In genomic region chr15:102117461-102118443, GRCm38 (mm10) we compare ENCODE assay signal across 8 mouse cellular contexts. TPM values are rescaled to one million over a fixed set of nuclear protein-coding genes. Genes with fewer than 3 reads are reported as not detected.
DNase-seq lines count a peak whose midpoint lies in the region; ATAC-seq and TF ChIP-seq lines count a peak whose summit lies in the region.
"Had no signal": no experiment of that assay in that cellular context is flagged by ENCODE, and none has a peak within 500 bp of the region (broad histone marks: within the 10 kb centered on the region; RNA-seq: fewer than 3 reads in every experiment).

No protein-coding gene starts in this region.

- TF ChIP-seq POLR2A in cortical plate, adult 2 months (IDR thresholded peaks at IDR 0.05; ENCODE audit: extremely low read depth, insufficient read depth, low read length), result no peak

- peaks cover 98% of the 10 kb centered on the region for H3K36me3 ChIP-seq in limb, embryonic 13.5 days
- peaks cover 98% of the 10 kb centered on the region for H3K36me3 ChIP-seq in limb, embryonic 10.5 days
- H3K36me3 ChIP-seq in hindbrain, postnatal 0 days (ENCODE audit: insufficient read depth, low read length), result peaks cover 25% of the 10 kb centered on the region; the same call in 1 of the 2 replicates
- H3K36me3 ChIP-seq in neural tube, embryonic 14.5 days (ENCODE audit: control insufficient read depth, insufficient read depth, low read length), result peaks cover 34% of the 10 kb centered on the region

- no peak overlapping the region for H3K9ac ChIP-seq in limb, embryonic 13.5 days
- H3K9ac ChIP-seq in hindbrain, postnatal 0 days (replicated peaks; ENCODE audit: low read length), result peak overlapping the region; percentile 30; the same call in 1 of the 2 replicates
- H3K9ac ChIP-seq in neural tube, embryonic 14.5 days (replicated peaks; ENCODE audit: low read depth, low read length), result no peak overlapping the region
- H3K9ac ChIP-seq: liver, embryonic 15.5 days had no signal

- WGBS in limb, embryonic 13.5 days, result 80% methylated on average over 19 of the region's 19 CpGs
- 84% methylated on average over 19 of the region's 19 CpGs for WGBS in limb, embryonic 10.5 days
- 54% methylated on average over 19 of the region's 19 CpGs for WGBS in hindbrain, postnatal 0 days
- 78% methylated on average over 19 of the region's 19 CpGs for WGBS in neural tube, embryonic 14.5 days

- TF ChIP-seq CTCF in cortical plate, adult 2 months (IDR thresholded peaks at IDR 0.05; ENCODE audit: extremely low read depth, insufficient read depth, low read length), result peak; percentile 35
- TF ChIP-seq CTCF in hindbrain, postnatal 0 days (IDR thresholded peaks at IDR 0.05; ENCODE audit: low read depth), result peak; percentile 72

- H3K9me3 ChIP-seq in limb, embryonic 13.5 days, result no peaks in the 10 kb centered on the region
- no peaks in the 10 kb centered on the region for H3K9me3 ChIP-seq in limb, embryonic 10.5 days (replicated peaks)
- no peaks in the 10 kb centered on the region for H3K9me3 ChIP-seq in hindbrain, postnatal 0 days (ENCODE audit: low read length)
- H3K9me3 ChIP-seq in neural tube, embryonic 14.5 days (ENCODE audit: control insufficient read depth, low read length), result no peaks in the 10 kb centered on the region
- H3K9me3 ChIP-seq: liver, embryonic 15.5 days had no signal

- H3K4me2 ChIP-seq in limb, embryonic 13.5 days (replicated peaks), result no peak overlapping the region
- no peak overlapping the region for H3K4me2 ChIP-seq in hindbrain, postnatal 0 days (ENCODE audit: low read depth, low read length)
- no peak overlapping the region for H3K4me2 ChIP-seq in neural tube, embryonic 14.5 days (ENCODE audit: low read depth, low read length)
- H3K4me2 ChIP-seq: liver, embryonic 15.5 days had no signal

- 0 out of 2 replicates have a peak, but pooled peaks cover 6% of the 10 kb centered on the region for H3K4me1 ChIP-seq in limb, embryonic 13.5 days
- H3K4me1 ChIP-seq in limb, embryonic 10.5 days, result peaks cover 12% of the 10 kb centered on the region
- no peaks in the 10 kb centered on the region for H3K4me1 ChIP-seq in cortical plate, adult 2 months (ENCODE audit: control insufficient read depth, insufficient read depth, low read length)
- peaks cover 17% of the 10 kb centered on the region for H3K4me1 ChIP-seq in hindbrain, postnatal 0 days (ENCODE audit: insufficient read depth, low read length)
- H3K4me1 ChIP-seq in neural tube, embryonic 14.5 days (ENCODE audit: control insufficient read depth, insufficient read depth, low read length), result peaks cover 3% of the 10 kb centered on the region; the same call in 1 of the 2 replicates

- H3K27ac ChIP-seq in limb, embryonic 13.5 days, result no peak overlapping the region
- no peak overlapping the region for H3K27ac ChIP-seq in limb, embryonic 10.5 days
- H3K27ac ChIP-seq in cortical plate, adult 2 months (ENCODE audit: insufficient read depth, low read length), result no peak overlapping the region
- H3K27ac ChIP-seq in hindbrain, postnatal 0 days, result peak overlapping the region; percentile 78
- 0 out of 2 replicates have a peak overlapping the region, but pooled peaks have one; percentile 7 for H3K27ac ChIP-seq in neural tube, embryonic 14.5 days (ENCODE audit: low read depth, low read length)
- H3K27ac ChIP-seq: liver, embryonic 15.5 days had no signal

- H3K4me3 ChIP-seq in limb, embryonic 13.5 days, result no peak overlapping the region
- no peak overlapping the region for H3K4me3 ChIP-seq in limb, embryonic 10.5 days
- no peak overlapping the region for H3K4me3 ChIP-seq in cortical plate, adult 2 months (ENCODE audit: insufficient read depth, low read length)
- no peak overlapping the region for H3K4me3 ChIP-seq in hindbrain, postnatal 0 days (ENCODE audit: low read length)
- H3K4me3 ChIP-seq in neural tube, embryonic 14.5 days (ENCODE audit: low read depth, low read length), result no peak overlapping the region
- H3K4me3 ChIP-seq: liver, embryonic 15.5 days had no signal

- no peaks in the 10 kb centered on the region for H3K27me3 ChIP-seq in limb, embryonic 13.5 days
- H3K27me3 ChIP-seq in limb, embryonic 10.5 days (ENCODE audit: low read depth, poor library complexity, severe bottlenecking), result no peaks in the 10 kb centered on the region
- no peaks in the 10 kb centered on the region for H3K27me3 ChIP-seq in hindbrain, postnatal 0 days (ENCODE audit: insufficient read depth, low read length)
- H3K27me3 ChIP-seq in neural tube, embryonic 14.5 days (ENCODE audit: control insufficient read depth, insufficient read depth, low read length), result no peaks in the 10 kb centered on the region
- H3K27me3 ChIP-seq: liver, embryonic 15.5 days had no signal

- no peak for DNase-seq in limb, embryonic 10.5 days (ENCODE audit: low spot score)
- DNase-seq in hindbrain, postnatal 0 days (ENCODE audit: low spot score), result peak; percentile 64
- DNase-seq in frontal cortex, postnatal 36 days (ENCODE audit: low spot score in 2 of 2), result no peak
- DNase-seq in thymus, postnatal 10 days (ENCODE audit: low spot score in 2 of 2), result no peak

- ATAC-seq in limb, embryonic 13.5 days (ENCODE audit: low FRiP score, low read depth), result 0 out of 2 replicates have a peak, but pooled peaks have one; percentile 39
- peak; percentile 22; the same call in 1 of the 2 replicates for ATAC-seq in hindbrain, postnatal 0 days
- no peak for ATAC-seq in neural tube, embryonic 14.5 days (ENCODE audit: low read depth)

RNA-seq across cellular contexts. Expression of gene Tns2, which starts 17.5 kb away (rescaled TPM):
- polyA plus RNA-seq in limb, embryonic 13.5 days (2015; fragmentation: Nextera tagmentation; extraction: Ambion mirVana), result 39.8 and 45.3 TPM in 2 replicates
- 13.0 and 18.6 TPM in 2 replicates for polyA plus RNA-seq in limb, embryonic 10.5 days (2016; fragmentation: Nextera tagmentation; extraction: Ambion mirVana)
- 19.4 and 20.5 TPM in 2 replicates for polyA plus RNA-seq in cortical plate, adult 2 months (2012; rRNA removed)
- total RNA-seq in hindbrain, postnatal 0 days (2014; rRNA removed), result 9.2 TPM in 2 replicates
- 5.5 and 6.2 TPM in 2 replicates for polyA plus RNA-seq in hindbrain, postnatal 0 days (2015; fragmentation: Nextera tagmentation; extraction: Ambion mirVana)
- polyA plus RNA-seq in neural tube, embryonic 14.5 days (2014; fragmentation: Nextera tagmentation; extraction: Ambion mirVana), result 4.3 and 9.5 TPM in 2 replicates

RNA-seq across cellular contexts. Expression of gene Spryd3, which starts 18.3 kb away (rescaled TPM):
- 22.9 and 23.2 TPM in 2 replicates for polyA plus RNA-seq in limb, embryonic 13.5 days (2015; fragmentation: Nextera tagmentation; extraction: Ambion mirVana)
- 12.6 and 14.6 TPM in 2 replicates for polyA plus RNA-seq in limb, embryonic 10.5 days (2016; fragmentation: Nextera tagmentation; extraction: Ambion mirVana)
- 152 and 156 TPM in 2 replicates for polyA plus RNA-seq in cortical plate, adult 2 months (2012; rRNA removed)
- 113 and 118 TPM in 2 replicates for total RNA-seq in hindbrain, postnatal 0 days (2014; rRNA removed)
- polyA plus RNA-seq in hindbrain, postnatal 0 days (2015; fragmentation: Nextera tagmentation; extraction: Ambion mirVana), result 98.6 and 110 TPM in 2 replicates
- polyA plus RNA-seq in neural tube, embryonic 14.5 days (2014; fragmentation: Nextera tagmentation; extraction: Ambion mirVana), result 59.6 and 61.8 TPM in 2 replicates

RNA-seq across cellular contexts. Expression of gene Igfbp6, which starts 26.4 kb away (rescaled TPM):
- polyA plus RNA-seq in limb, embryonic 13.5 days (2015; fragmentation: Nextera tagmentation; extraction: Ambion mirVana), result 3.9 and 4.4 TPM in 2 replicates
- polyA plus RNA-seq in limb, embryonic 10.5 days (2016; fragmentation: Nextera tagmentation; extraction: Ambion mirVana), result 0.23 and 0.46 TPM in 2 replicates
- 69.5 and 71.7 TPM in 2 replicates for polyA plus RNA-seq in cortical plate, adult 2 months (2012; rRNA removed)
- total RNA-seq in hindbrain, postnatal 0 days (2014; rRNA removed), result 5.6 and 12.8 TPM in 2 replicates
- 9.7 and 11.5 TPM in 2 replicates for polyA plus RNA-seq in hindbrain, postnatal 0 days (2015; fragmentation: Nextera tagmentation; extraction: Ambion mirVana)
- 0.74 and 1.7 TPM in 2 replicates for polyA plus RNA-seq in neural tube, embryonic 14.5 days (2014; fragmentation: Nextera tagmentation; extraction: Ambion mirVana)

RNA-seq across cellular contexts. Expression of gene Soat2, which starts 32.6 kb away (rescaled TPM):
- polyA plus RNA-seq in limb, embryonic 13.5 days (2015; fragmentation: Nextera tagmentation; extraction: Ambion mirVana), result 0.20 and 0.27 TPM in 2 replicates
- polyA plus RNA-seq in limb, embryonic 10.5 days (2016; fragmentation: Nextera tagmentation; extraction: Ambion mirVana), result 0.06 and 0.24 TPM in 2 replicates
- 0.17 and 0.28 TPM in 2 replicates for polyA plus RNA-seq in cortical plate, adult 2 months (2012; rRNA removed)
- total RNA-seq in hindbrain, postnatal 0 days (2014; rRNA removed), result 0.16 TPM in 1 of 2 replicates, not detected in the other
- polyA plus RNA-seq in hindbrain, postnatal 0 days (2015; fragmentation: Nextera tagmentation; extraction: Ambion mirVana), result 0.09 TPM in 1 of 2 replicates, not detected in the other
- not detected in 2 replicates for polyA plus RNA-seq in neural tube, embryonic 14.5 days (2014; fragmentation: Nextera tagmentation; extraction: Ambion mirVana)

RNA-seq across cellular contexts. Expression of gene Eif4b, which starts 44.2 kb away (rescaled TPM):
- 118 and 120 TPM in 2 replicates for polyA plus RNA-seq in limb, embryonic 13.5 days (2015; fragmentation: Nextera tagmentation; extraction: Ambion mirVana)
- 133 and 140 TPM in 2 replicates for polyA plus RNA-seq in limb, embryonic 10.5 days (2016; fragmentation: Nextera tagmentation; extraction: Ambion mirVana)
- 100 and 107 TPM in 2 replicates for polyA plus RNA-seq in cortical plate, adult 2 months (2012; rRNA removed)
- 114 and 121 TPM in 2 replicates for total RNA-seq in hindbrain, postnatal 0 days (2014; rRNA removed)
- polyA plus RNA-seq in hindbrain, postnatal 0 days (2015; fragmentation: Nextera tagmentation; extraction: Ambion mirVana), result 63.4 and 65.1 TPM in 2 replicates
- 77.6 and 96.9 TPM in 2 replicates for polyA plus RNA-seq in neural tube, embryonic 14.5 days (2014; fragmentation: Nextera tagmentation; extraction: Ambion mirVana)

Comparison
In these comparisons a context has a peak if more than half of its experiments do, and no peak if none do; other contexts are left out.
1. H3K27ac ChIP-seq: peak in hindbrain, postnatal 0 days (single experiment) and neural tube, embryonic 14.5 days (single experiment); none in limb, embryonic 13.5 days (single experiment), limb, embryonic 10.5 days (single experiment) and cortical plate, adult 2 months (single experiment).